Comparison of ENCODE assay signal across 10 mouse cellular contexts in genomic region chr17:31432878-31433281, GRCm38 (mm10). TPM values are rescaled to one million over a fixed set of nuclear protein-coding genes. Genes with fewer than 3 reads are reported as not detected.
DNase-seq lines count a peak whose midpoint lies in the region; ATAC-seq and TF ChIP-seq lines count a peak whose summit lies in the region.
"Had no signal": no experiment of that assay in that cellular context is flagged by ENCODE, and none has a peak within 500 bp of the region (broad histone marks: within the 10 kb centered on the region; RNA-seq: fewer than 3 reads in every experiment).

No protein-coding gene starts in this region.

- no peak for TF ChIP-seq EP300 in lung, postnatal 0 days (IDR thresholded peaks at IDR 0.05)

- DNase-seq in lung, postnatal 0 days (ENCODE audit: low spot score) = peak; percentile 61
- DNase-seq in lung, postnatal 36 days = no peak
- no peak for DNase-seq in embryonic facial prominence, embryonic 10.5 days (ENCODE audit: low spot score)

- peak; percentile 54 for ATAC-seq in lung, postnatal 0 days
- peak; percentile 79 for ATAC-seq in intestine, embryonic 15.5 days
- ATAC-seq in limb, embryonic 12.5 days (ENCODE audit: insufficient number of reproducible peaks, insufficient read depth, low FRiP score, low TSS enrichment, low read depth) = peak; percentile 33; the same call in 1 of the 2 replicates
- ATAC-seq in stomach, embryonic 15.5 days (ENCODE audit: insufficient read depth, low FRiP score, low read depth) = no peak
- no peak for ATAC-seq in erythroblast, adult 5-6 weeks (replicated peaks; ENCODE audit: low FRiP score, poor library complexity, severe bottlenecking)

- H3K36me3 ChIP-seq in lung, postnatal 0 days (ENCODE audit: insufficient read depth, low read length) = no peaks in the 10 kb centered on the region
- 0 out of 2 replicates have a peak, but pooled peaks cover 7% of the 10 kb centered on the region for H3K36me3 ChIP-seq in intestine, embryonic 15.5 days
- H3K36me3 ChIP-seq in limb, embryonic 12.5 days = peaks cover 15% of the 10 kb centered on the region
- H3K36me3 ChIP-seq in stomach, embryonic 15.5 days = 0 out of 2 replicates have a peak, but pooled peaks cover 5% of the 10 kb centered on the region
- peaks cover 10% of the 10 kb centered on the region for H3K36me3 ChIP-seq in embryonic facial prominence, embryonic 10.5 days (replicated peaks)
- H3K36me3 ChIP-seq: heart, embryonic 15.5 days had no signal

- peak overlapping the region; percentile 40; the same call in 1 of the 2 replicates for H3K4me2 ChIP-seq in lung, postnatal 0 days (replicated peaks; ENCODE audit: low read depth, low read length)
- H3K4me2 ChIP-seq in intestine, embryonic 15.5 days (replicated peaks) = peak overlapping the region; percentile 62
- peak overlapping the region; percentile 58 for H3K4me2 ChIP-seq in limb, embryonic 12.5 days
- peak overlapping the region; percentile 29 for H3K4me2 ChIP-seq in stomach, embryonic 15.5 days
- H3K4me2 ChIP-seq: embryonic facial prominence, embryonic 13.5 days; heart, embryonic 15.5 days had no signal

- no peaks in the 10 kb centered on the region for H3K9me3 ChIP-seq in lung, postnatal 0 days (ENCODE audit: low read length)
- no peaks in the 10 kb centered on the region for H3K9me3 ChIP-seq in intestine, embryonic 15.5 days
- H3K9me3 ChIP-seq in limb, embryonic 12.5 days = peaks cover 5% of the 10 kb centered on the region
- H3K9me3 ChIP-seq in stomach, embryonic 15.5 days = no peaks in the 10 kb centered on the region
- peaks cover 9% of the 10 kb centered on the region for H3K9me3 ChIP-seq in embryonic facial prominence, embryonic 10.5 days
- H3K9me3 ChIP-seq: heart, embryonic 15.5 days had no signal

- TF ChIP-seq CTCF in lung, postnatal 0 days (IDR thresholded peaks at IDR 0.05) = no peak

- no peaks in the 10 kb centered on the region for H3K4me1 ChIP-seq in lung, postnatal 0 days (ENCODE audit: insufficient read depth, low read depth, low read length)
- peaks cover 32% of the 10 kb centered on the region for H3K4me1 ChIP-seq in intestine, embryonic 15.5 days (replicated peaks)
- H3K4me1 ChIP-seq in limb, embryonic 12.5 days (replicated peaks) = peaks cover 42% of the 10 kb centered on the region
- H3K4me1 ChIP-seq in stomach, embryonic 15.5 days = peaks cover 25% of the 10 kb centered on the region
- H3K4me1 ChIP-seq in embryonic facial prominence, embryonic 10.5 days = peaks cover 45% of the 10 kb centered on the region

- peak overlapping the region; percentile 59 for H3K27ac ChIP-seq in lung, postnatal 0 days (ENCODE audit: low read length)
- H3K27ac ChIP-seq in intestine, embryonic 15.5 days = peak overlapping the region; percentile 90
- H3K27ac ChIP-seq in limb, embryonic 12.5 days = 0 out of 2 replicates have a peak overlapping the region, but pooled peaks have one; percentile 35
- H3K27ac ChIP-seq in stomach, embryonic 15.5 days = peak overlapping the region; percentile 22; the same call in 1 of the 2 replicates
- H3K27ac ChIP-seq in embryonic facial prominence, embryonic 10.5 days (replicated peaks) = no peak overlapping the region; the same call in 1 of the 2 replicates
- H3K27ac ChIP-seq: embryonic facial prominence, embryonic 13.5 days; heart, embryonic 15.5 days; liver, embryonic 14.5 days had no signal

- no peak overlapping the region for H3K4me3 ChIP-seq in lung, postnatal 0 days (ENCODE audit: low read depth, low read length)
- H3K4me3 ChIP-seq in intestine, embryonic 15.5 days (replicated peaks) = peak overlapping the region; percentile 39
- peak overlapping the region; percentile 19 for H3K4me3 ChIP-seq in limb, embryonic 12.5 days (replicated peaks)
- peak overlapping the region; percentile 14 for H3K4me3 ChIP-seq in stomach, embryonic 15.5 days (replicated peaks)
- no peak overlapping the region for H3K4me3 ChIP-seq in embryonic facial prominence, embryonic 10.5 days
- H3K4me3 ChIP-seq: embryonic facial prominence, embryonic 13.5 days; heart, embryonic 15.5 days had no signal

- no peak overlapping the region for H3K9ac ChIP-seq in lung, postnatal 0 days (replicated peaks; ENCODE audit: low read depth)
- peak overlapping the region; percentile 44 for H3K9ac ChIP-seq in intestine, embryonic 15.5 days
- peak overlapping the region; percentile 37; the same call in 1 of the 2 replicates for H3K9ac ChIP-seq in limb, embryonic 12.5 days (replicated peaks)
- no peak overlapping the region for H3K9ac ChIP-seq in stomach, embryonic 15.5 days
- H3K9ac ChIP-seq: embryonic facial prominence, embryonic 13.5 days; heart, embryonic 15.5 days; liver, embryonic 14.5 days had no signal

- no peaks in the 10 kb centered on the region for H3K27me3 ChIP-seq in lung, postnatal 0 days (replicated peaks; ENCODE audit: insufficient read depth, low read length)
- no peaks in the 10 kb centered on the region for H3K27me3 ChIP-seq in intestine, embryonic 15.5 days (replicated peaks)
- H3K27me3 ChIP-seq in limb, embryonic 12.5 days = peaks cover 2% of the 10 kb centered on the region; the same call in 1 of the 2 replicates
- H3K27me3 ChIP-seq in stomach, embryonic 15.5 days (replicated peaks) = no peaks in the 10 kb centered on the region
- peaks cover 31% of the 10 kb centered on the region for H3K27me3 ChIP-seq in embryonic facial prominence, embryonic 10.5 days (replicated peaks; ENCODE audit: low read depth, poor library complexity, severe bottlenecking)
- H3K27me3 ChIP-seq: embryonic facial prominence, embryonic 13.5 days; heart, embryonic 15.5 days had no signal

- WGBS in lung, postnatal 0 days = 46% methylated on average over 5 of the region's 5 CpGs
- 20% methylated on average over 5 of the region's 5 CpGs for WGBS in intestine, embryonic 15.5 days
- WGBS in limb, embryonic 12.5 days = 10% methylated on average over 5 of the region's 5 CpGs
- 62% methylated on average over 5 of the region's 5 CpGs for WGBS in stomach, embryonic 15.5 days
- WGBS in embryonic facial prominence, embryonic 10.5 days = 65% methylated on average over 5 of the region's 5 CpGs

RNA-seq across cellular contexts. Expression of gene Pde9a, which starts 46.9 kb away (rescaled TPM):
- polyA plus RNA-seq in lung, postnatal 0 days (2015; fragmentation: Nextera tagmentation; extraction: Ambion mirVana) = 44.1 and 44.2 TPM in 2 replicates
- polyA plus RNA-seq in intestine, embryonic 15.5 days (2015; fragmentation: Nextera tagmentation; extraction: Ambion mirVana) = 52.0 and 55.3 TPM in 2 replicates
- polyA plus RNA-seq in limb, embryonic 12.5 days (2016; fragmentation: Nextera tagmentation; extraction: Ambion mirVana) = 26.7 and 29.1 TPM in 2 replicates
- 31.8 and 36.6 TPM in 2 replicates for polyA plus RNA-seq in stomach, embryonic 15.5 days (2015; fragmentation: Nextera tagmentation; extraction: Ambion mirVana)
- total RNA-seq in erythroblast, adult 5-6 weeks (2015; ENCODE audit: low replicate concordance) = not detected in 2 replicates
- total RNA-seq in erythroblast, adult 5-6 weeks (2017; ENCODE audit: low replicate concordance) = not detected in 2 replicates
- 16.9 and 18.9 TPM in 2 replicates for polyA plus RNA-seq in embryonic facial prominence, embryonic 10.5 days (2016; fragmentation: Nextera tagmentation; extraction: Ambion mirVana)

Comparison
In these comparisons a context has a peak if more than half of its experiments do, and no peak if none do; other contexts are left out.
1. ATAC-seq: peak in lung, postnatal 0 days (single experiment), intestine, embryonic 15.5 days (single experiment) and limb, embryonic 12.5 days (single experiment); none in stomach, embryonic 15.5 days (single experiment) and erythroblast, adult 5-6 weeks (single experiment).
2. H3K4me3 ChIP-seq: peak in intestine, embryonic 15.5 days (single experiment), limb, embryonic 12.5 days (single experiment) and stomach, embryonic 15.5 days (single experiment); none in lung, postnatal 0 days (single experiment) and embryonic facial prominence, embryonic 10.5 days (single experiment).
3. H3K9ac ChIP-seq: peak in intestine, embryonic 15.5 days (single experiment) and limb, embryonic 12.5 days (single experiment); none in lung, postnatal 0 days (single experiment) and stomach, embryonic 15.5 days (single experiment).
4. Peak in every context shown above with its lines, with median percentiles within 50 percentile points of each other: H3K4me2 ChIP-seq.